Mouse (Mus musculus) ES-E14 (cell line): ENCODE measurements at regions not wholly inside any gene's neighbourhood (a gene's known extent, or its start where the extent isn't known, plus 50 kb on each side); places are given as distances from the start of the nearest gene placed in this dataset.

Experiments used
- HCFC1 ChIP-seq: IDR thresholded peaks from 2 replicates; pipeline ENCODE4 v1.6.1; 2012; ENCODE audit warnings: low read length, inconsistent platforms, borderline replicate concordance; ENCODE audit not compliant: insufficient read depth
- ZNF384 ChIP-seq: IDR thresholded peaks from 2 replicates; pipeline ENCODE4 v1.6.1; 2012; ENCODE audit warnings: low read depth, low read length, inconsistent platforms

GRCm38 (mm10) chr8:74810054-74810453 is 62.9 kb upstream of the Isx start:
- TF ChIP-seq HCFC1 (no peak), ZNF384 (no peak)
